Mouse (Mus musculus) heart, adult 11 months (tissue): ENCODE data around the gene Mtfmt.
A peak's percentile ranks its signal among the peaks of the same experiment; 100 is the strongest.

ENCODE experiments used
- DNase-seq: peaks from one replicate; pipeline ENCODE4 v3.0.0; 2022

Mtfmt gene

DNA sequence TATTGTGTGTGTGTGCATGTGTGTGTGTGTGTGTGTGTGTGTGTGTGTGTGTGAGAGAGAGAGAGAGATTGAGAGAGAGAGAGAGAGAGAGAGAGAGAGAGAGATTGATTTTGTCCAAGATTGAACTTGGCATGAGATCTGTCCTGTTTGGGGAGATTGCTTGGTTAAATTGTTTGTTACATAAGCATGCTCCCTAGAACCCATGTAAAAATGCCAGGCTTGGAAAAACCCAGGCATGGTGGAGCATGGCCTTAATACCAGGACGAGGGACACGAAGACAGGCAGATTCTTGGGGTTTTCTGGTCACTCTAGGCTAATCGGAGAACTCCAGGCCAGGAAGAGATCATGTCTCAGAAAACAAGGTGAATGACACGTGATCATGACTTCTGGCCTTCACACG is 7.6 kb upstream of the Mtfmt start:
- no peak for DNase-seq

DNA sequence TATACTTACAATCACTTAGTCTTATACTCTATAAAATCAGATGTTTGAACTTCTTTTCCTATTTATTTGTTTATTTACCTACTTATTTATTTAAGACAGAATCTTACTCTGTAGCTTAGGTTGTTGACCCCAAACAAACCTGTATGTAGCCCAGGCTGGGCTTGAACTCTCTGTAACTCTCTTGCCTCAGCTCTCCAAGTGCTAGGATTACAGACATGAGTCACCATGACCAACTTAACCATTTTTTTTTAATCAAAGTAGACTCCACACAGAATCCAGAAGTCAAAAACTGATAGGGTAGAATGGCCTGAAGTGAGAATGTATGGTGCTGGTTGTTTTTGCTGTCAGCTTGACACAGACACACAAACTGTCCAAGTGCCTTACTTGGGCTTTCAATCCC is 5.2 kb upstream of the Mtfmt start:
- DNase-seq = no peak

DNA sequence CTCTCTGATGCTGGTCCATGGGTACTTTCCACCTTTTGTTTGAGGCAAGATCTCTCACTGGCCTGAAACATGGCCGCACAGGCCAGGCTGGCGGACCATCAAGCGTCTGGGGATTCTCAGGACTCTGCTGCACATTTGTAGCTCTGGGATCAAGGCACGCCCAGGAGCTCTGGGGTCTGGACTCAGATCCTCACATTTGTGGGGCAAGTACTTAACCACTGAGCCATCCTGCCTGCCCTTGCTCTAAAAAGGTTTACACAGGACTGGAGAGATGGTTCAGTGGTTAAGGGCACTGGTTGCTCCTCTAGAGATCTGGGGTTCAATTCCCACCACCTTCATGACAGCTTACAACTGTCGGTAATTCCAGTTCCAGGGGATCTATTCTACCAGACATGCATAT is 4.7 kb upstream of the Mtfmt start:
- peak; percentile 91 for DNase-seq

DNA sequence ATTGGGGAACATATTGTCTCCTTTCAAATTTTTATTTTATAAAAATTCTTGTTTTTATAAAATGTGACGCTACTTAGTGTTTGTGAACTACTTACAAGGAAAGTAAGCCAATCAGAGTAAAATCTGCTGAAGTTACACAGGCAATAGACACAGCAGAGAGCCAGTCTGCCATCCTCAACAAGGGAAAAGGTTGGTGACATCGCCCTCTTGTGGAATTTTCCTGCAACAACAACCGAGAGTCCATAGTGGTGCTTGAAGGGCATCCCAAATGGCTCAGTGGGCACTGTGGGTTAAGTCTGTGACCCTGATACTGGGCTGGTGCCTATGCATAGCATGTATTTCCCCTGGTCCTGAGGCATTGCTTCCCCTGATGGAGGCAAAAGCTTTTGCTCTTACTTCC is 3.3 kb upstream of the Mtfmt start:
- DNase-seq = peak; percentile 96

DNA sequence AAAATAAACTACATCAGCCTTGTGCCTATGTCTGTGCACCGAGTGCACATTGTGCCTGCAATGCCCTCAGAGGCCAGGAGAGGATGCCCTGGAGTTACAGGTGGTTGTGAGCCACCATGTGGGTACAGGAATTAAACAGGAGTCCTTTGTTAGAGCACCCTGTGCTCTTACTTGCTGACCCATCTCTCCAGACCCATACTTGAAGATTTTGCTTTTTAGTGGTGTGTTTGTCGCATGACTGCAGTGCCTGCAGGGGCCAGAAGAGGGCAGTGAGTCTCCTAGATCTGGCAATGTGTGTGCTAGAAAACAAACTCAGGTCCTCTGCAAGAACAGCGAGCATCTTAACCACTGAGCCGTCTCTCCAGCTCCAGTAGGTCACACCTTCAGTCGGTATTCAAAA is 1.4 kb upstream of the Mtfmt start:
- DNase-seq = no peak

DNA sequence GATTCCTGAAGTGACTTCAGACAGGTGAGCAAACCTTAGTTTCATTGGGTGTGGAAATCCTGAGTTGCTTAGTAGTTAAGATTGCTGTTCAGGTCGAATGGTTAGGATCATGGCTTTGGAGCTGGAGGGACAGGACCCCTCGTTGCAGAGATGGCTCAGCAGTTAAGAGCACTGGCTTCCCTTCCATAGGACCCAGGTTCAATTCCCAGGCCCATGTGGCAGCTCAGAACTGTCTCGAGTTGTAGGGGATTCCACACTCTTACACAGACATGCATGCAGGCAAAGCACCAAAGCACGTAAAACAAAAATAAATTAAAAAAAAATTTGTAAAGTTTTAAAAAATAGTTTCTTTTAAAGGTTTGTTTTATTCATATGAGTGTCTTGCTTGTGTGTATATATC is 371 bp upstream of the Mtfmt start:
- DNase-seq = peak; percentile 89

DNA sequence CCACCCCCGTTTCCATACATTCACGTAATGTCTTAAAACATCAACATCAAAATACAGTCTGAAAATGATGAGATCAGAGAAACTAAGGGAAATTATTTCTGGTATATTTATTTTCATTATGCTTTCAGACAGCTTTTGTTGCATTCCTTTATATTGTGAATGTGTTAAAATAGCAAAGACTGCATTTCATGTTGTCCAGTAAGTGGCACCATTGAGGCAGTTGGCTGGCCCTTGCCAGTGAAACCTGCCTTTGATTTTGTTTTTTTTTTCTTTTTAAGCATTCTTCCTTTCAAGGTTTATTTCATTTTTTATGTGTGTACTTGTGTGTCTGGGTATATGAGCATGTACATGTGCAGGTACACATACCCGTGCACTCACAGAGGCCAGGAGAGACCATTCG is 9.1 kb downstream of the Mtfmt start:
- DNase-seq = no peak

DNA sequence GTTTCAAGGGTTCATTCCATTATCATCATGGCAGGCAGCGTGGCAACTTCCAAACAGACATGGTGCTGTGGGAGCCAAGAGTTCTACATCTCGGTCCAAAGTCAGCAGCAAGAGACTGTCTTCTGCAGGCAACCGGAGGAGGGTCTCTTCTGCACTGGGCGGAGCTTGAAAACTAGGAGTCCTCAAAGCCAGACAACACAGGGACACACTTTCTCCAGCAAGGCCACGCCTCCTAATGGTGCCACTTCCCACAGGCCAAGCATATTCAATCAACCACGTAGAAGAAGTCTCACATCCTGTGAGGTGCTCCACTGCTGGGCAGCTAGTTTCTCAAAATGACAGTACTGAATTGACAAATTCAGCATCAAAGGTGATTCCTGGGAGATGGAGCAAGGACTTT is 12.4 kb downstream of the Mtfmt start:
- DNase-seq = no peak

DNA sequence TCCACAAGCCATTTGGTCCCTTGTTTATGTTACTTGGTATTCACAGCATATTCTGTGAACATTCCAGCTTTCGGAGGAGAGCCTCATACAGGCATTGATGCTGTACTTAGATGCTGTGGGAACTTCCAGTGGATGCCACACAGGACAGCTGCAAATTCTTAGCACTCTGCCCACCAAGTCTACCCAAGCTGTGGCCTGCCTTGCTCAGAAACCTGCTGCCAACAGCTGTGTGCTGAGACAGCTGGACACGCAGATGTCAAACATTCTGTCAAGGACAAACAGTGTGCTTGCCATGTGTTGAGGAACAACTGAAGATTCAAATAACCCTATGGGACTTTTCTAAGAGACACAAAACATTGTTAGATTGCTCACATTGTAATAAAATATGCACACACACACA is 23.4 kb downstream of the Mtfmt start:
- DNase-seq = peak; percentile 83

DNA sequence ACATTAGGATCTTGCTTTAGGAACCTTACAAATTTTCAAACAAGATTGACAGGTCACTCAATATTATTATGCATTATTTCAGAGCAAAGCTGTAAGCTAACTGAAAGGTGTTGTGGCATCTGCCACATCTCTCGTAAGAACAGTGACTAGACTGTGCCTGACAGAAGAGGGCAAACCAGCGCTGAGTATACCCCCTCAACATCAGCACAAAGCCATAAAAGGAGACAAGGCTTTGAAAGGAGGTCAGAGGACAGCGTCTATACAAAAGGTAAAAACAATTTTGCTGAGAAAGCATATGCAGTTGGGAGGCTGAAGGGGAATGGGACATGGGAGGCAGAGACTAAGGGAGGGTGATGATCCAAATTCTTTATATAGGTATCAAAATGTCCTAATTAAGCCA is 24.6 kb downstream of the Mtfmt start:
- no peak for DNase-seq

DNA sequence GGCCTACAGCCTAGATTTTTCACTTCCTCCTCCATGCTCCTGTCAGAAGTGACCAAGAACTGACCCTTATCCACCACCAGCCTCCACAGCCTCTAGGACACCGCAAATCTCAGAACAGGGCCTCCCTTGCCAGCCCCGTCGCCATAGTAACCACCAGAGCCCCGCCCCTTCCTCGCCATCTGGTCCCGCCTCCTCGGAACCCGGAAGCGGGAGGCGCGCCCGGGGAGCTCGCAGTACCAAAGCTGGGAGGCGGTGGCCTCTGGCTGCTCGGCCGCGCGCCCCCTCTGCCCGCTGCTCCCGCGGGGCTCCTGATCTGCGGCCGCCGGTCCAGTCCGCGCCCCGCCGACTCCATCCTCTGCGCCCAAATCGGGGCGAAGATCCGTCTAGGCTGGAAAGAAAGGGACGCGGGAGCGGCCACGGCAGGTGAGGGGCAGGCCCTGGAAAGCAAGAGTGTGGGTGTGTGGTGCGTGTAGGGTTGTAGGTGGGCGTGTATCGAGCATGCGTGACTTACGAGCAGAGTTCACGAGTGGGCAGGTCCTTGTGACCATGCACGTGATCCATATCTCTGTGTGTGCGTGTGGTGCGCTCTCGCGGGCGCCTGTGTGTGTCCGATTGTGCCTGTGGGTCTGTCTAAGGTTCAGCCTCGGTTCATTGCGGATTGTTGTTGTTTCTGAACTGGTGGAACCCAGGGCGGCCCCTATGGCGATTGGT is 25.3 kb downstream of the Mtfmt start, which contains the start of gene Spg21:
Gene Spg21 (plus strand): TSS at position 216 of the 711 bp plus-strand sequence.
- peak; percentile 100 for DNase-seq

DNA sequence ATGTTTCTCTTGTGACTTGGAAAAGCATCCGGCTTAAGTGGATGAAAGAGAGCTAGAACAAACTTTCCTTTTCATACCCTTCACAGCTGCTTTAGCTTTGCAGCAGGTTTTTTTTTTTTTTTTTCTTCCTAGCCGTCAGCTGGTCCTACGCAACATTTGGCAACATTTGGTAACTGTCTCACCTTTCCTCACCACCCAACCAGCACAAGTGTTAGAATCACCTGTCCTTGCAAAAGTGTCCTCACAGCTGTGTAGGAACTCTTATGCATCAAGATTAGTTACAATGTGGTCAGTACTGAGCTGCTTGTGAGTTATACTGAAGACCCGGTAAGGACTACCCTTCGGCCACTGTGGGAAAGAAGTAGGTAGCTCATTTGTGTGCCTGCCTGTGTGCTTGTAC is 27.0 kb downstream of the Mtfmt start:
- DNase-seq = no peak

DNA sequence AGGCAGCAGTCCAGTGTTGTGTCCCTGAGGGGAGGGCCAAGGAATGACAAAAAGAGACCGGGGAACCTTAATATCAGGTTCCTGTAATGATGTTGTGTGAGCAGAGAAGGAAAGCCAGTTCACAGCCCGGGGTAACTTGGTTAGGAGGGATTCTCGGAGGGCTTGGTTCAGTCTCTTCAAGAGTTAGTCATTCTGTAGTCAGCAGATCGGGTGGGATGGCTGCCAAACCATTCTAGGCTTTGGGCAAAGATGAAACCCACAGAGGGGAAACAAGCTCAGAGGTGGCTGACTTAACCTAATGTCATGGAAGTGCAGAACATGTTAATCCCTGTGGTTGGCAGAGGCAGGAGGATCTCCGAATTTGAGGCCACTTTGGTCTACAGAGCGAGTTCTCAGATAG is 28.6 kb downstream of the Mtfmt start:
- DNase-seq = peak; percentile 93

DNA sequence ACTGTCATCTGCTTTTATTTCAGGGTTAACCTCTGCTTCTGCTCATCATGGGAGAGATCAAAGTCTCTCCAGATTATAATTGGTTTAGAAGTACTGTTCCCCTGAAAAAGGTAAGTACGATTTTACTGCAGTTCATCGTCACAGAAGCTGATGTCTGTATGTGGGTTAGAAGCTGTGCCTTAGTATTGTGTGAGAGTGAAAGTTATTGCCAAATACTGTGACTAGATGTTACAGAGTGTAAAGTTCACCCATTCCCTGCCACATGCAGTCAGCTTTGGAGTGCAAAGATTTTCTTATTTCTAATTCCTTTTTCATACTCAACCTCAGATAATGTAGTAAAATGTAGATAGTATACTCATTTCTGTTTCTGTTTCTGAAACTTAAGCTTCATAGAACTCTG is 29.7 kb downstream of the Mtfmt start:
- DNase-seq = no peak

DNA sequence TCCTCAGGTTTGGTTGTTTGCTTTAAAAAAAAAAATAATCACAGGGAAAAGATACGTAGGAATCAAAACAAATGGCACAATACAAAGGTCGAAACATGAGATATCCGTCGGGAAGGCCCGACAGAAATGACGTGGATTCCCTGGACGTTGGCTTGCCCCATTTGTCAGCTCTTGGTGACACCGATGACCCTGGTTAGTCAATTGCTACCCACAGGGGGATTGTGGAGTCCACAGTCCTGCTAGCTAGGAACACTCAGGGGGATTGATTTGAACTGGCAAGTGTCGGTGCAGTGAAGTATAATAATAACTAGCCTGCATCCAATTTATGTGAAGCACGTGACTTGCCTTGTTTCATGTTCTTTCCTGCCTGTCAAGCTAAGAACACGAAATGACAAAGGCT is 32.1 kb downstream of the Mtfmt start:
- DNase-seq = peak; percentile 76

DNA sequence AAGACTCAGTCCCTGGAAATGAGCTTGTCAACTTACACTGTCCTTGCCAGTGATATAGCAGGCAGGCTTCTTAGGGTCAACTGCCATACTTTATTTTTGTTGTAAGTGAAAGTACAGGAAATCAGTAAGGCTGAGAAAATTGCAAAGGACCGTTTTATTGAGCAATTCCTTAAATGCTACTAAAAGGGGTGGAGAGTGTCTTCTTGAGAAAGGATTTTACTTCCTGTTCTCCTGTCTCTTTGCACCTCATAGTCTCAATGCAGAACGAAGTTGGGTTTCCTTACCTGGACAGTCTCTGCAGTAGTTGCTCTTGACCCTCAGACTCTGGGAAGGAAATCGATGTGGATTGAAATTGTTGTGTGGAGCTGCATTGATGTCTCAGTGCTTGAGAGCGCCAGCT is 37.2 kb downstream of the Mtfmt start:
- DNase-seq = no peak

DNA sequence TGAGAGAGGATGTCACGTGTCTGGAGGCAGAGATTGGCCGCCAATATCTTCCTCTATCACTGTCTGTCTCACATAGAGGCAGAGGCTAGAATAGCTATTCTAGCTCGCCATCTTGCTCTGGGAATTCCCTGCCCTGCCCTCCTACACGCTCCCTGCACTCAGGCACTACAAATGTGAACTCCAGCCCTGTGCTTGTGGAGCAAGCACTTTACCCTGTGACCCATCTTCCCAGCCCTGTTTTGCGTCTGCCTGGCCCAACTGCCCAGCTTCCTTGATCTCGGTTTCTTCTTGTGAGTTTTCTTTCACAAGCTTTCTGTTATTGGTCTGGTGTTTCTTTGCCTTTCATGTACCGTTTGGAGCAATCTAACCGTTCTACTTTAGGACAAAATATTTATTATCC is 43.6 kb downstream of the Mtfmt start:
- DNase-seq = no peak

DNA sequence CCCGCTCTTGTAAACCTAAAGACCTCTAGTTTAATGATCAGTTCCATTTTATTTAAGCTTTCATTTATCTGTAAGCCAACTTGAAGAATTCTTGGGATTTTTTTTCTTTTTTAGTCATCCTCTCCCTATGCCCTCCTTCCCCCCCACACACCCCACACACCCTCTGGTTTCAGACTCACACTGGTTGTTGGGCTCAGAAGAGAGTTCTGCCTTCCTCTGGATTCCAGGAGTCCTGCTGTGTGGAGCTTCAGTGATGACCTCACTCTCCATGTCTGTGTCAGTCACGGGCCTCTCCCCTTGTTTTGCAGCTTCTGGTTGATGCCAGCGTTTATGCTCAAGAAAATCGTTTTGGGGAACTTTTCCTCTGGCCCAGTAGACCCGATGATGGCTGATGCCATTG is 44.5 kb downstream of the Mtfmt start:
- no peak for DNase-seq

DNA sequence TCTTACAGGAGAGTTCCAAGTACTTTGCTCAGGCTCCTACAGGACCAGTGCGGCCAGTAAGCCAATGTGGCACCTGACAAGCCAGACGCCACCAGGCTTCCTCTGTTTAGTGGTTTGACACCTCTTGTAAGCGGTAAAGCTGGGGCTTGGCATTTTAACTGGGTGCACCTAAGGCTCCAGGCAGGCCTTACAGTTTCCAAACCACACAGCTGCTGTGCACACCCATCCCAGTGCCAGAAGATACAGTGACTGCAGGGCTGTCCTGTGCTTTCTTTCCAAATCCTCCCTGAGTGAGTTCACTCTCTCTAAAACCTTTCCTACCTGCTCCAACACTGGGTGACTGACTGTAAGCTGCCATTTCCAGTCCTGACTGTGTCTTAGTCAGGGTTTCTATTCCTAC is 55.9 kb downstream of the Mtfmt start:
- no peak for DNase-seq

DNA sequence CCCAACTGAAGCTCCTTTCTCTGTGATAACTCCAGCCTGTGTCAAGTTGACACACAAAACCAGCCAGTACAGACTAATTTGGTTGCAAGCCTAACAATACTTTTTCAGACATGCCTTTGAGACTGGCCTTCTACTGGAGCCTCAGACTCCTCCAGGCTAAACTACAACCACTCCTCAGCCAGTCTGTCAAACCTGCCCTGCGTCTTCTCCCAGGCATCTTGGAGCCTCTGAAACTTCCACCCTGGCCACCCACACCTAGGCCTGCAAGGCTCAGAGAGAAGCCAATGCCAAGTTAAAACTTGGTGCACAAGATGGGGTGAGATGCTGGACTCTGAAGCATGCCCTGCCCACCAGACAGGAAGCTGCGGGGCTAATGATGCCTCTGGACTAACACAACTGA is 56.8 kb downstream of the Mtfmt start:
- DNase-seq = no peak

DNA sequence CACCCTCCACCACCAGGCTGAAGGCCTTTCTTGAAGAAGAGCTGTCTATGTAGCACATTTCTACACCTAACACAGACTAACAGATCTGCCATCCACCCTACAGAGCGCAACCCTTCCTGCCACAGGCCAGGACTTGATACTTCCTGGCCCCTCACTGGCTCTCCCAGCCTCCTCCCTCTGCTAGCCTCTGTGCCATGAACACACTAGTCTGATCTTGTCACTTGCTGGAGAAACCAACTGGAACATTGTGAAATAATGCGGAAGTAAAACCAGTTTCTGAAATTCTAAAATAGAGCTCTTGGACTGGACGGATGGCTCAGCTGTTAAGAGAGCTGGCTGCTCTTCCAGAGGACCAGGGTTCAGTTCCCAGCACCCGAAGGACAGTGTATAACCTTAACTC is 57.3 kb downstream of the Mtfmt start:
- DNase-seq = no peak

DNA sequence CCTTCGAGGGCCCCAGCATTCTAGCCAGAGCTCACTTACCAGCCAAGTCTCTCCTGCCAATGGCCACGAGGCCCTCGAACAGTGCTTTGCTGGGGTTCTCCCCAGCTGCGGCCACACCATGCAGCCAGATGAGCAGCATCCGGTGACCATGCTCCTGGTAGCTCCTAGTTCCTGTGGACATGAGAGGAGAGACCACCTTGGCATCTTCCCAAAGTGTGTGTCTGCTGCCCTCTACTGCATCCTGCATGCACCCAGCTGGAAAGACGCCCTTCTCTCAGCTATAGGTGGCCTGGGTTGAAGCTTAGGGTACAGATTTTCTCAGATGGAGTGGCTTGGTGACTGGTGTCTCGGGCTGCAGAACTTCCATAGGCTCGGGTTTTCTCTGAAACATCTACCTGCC is 66.6 kb downstream of the Mtfmt start:
- no peak for DNase-seq
